Mouse (Mus musculus): ENCODE measurements around the gene Vax2.

Vax2 gene

GRCm38 (mm10) chr6:83711067-83711675, at the start of gene Vax2:
Gene Vax2, plus strand, starts transcription at chr6:83711264.
- in situ Hi-C loops (cut with MseI, MboI): no loop called here

DNA sequence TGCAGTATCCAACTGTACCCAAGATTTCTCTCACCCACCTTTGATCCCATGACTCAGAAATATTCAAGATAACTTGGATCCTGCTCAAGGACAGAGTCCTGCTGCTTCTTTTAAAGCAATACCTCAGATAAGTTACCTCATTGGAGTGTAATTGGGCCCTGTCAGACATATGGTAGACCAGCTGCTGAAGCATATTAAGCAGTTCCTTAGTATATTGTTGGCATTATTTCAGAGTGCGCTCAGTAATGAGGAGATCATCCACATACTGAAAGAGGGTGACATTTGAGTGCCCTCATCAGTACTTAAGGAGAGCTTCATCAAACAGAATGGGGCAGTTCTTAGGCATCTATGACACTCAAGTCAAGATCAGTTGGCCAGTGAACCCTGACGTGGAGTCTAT, 46.1 kb upstream of the Vax2 start:
- in situ Hi-C loops (cut with MseI, MboI): no loop called here

DNA sequence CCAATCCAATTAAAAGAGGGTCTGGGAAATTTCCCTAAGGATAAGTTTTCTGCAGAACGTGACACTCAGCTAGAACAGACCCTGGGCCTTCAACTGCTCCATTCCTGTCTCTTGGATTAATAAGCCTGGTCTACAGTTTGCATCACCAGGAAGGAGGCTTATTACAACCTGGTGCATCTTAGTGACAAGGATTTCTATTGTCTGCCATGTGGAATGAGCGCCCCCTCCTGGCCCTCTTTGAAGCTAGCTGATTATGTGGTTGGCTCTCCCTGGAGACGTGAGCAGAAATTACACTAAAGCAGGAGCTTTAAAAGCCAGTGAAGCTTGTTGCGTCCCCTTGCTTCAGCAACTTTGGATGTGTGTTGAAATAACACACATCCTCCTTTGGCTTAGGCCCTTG, 37.7 kb upstream of the Vax2 start:
- in situ Hi-C loops (cut with MseI, MboI): loop anchor here in 1 of 2 experiments (5.0 kb wide), 1 partner anchor 76 kb away; no protein-coding TSS in a partner anchor

DNA sequence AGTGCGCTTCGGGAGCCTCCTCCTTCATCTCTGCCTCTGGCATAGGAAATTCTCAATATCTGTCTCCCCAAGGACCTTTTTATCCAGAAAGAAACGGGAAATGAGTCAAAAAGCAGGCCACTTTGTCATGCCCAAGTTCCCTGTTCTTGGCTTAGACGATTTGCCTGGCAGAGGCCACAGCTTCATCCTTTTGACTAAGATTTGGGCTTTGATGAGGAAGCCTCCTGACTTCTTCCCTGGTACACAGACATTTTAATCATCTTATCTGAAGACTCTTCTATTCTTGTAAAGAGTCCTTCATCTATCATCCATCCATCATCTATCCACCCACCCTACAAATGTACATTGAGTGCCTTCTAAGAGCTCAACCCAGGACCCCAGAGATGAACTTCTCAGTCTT, 33.3 kb upstream of the Vax2 start, which contains the start of gene Cd207:
Cd207 (minus strand) TSS at position 101 of the 400 bp plus-strand sequence.
- in situ Hi-C loops (cut with MseI, MboI): no loop called here

DNA sequence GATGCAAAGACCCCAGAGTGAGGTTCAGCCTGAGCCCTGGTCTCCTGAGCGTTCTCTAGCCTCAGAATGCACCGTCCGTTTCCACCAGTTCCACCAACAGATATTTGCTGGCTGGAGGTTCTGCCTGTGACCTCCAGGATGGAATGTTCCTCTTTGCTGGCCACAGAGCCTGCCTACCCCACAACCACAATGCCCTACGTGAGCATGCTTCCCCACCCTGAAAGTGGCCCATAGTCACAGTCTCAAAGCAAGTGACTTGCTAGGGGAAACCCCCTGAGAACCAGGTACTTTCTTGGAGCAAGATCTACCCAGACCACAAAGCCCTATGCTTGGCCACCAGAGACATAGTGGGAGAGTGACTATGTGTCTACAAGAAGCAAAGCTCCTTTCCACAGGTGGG, 21.7 kb upstream of the Vax2 start:
- in situ Hi-C loops (cut with MseI, MboI): loop anchor here in 1 of 2 experiments (5.0 kb wide), 1 partner anchor 48 kb away; no protein-coding TSS in a partner anchor

DNA sequence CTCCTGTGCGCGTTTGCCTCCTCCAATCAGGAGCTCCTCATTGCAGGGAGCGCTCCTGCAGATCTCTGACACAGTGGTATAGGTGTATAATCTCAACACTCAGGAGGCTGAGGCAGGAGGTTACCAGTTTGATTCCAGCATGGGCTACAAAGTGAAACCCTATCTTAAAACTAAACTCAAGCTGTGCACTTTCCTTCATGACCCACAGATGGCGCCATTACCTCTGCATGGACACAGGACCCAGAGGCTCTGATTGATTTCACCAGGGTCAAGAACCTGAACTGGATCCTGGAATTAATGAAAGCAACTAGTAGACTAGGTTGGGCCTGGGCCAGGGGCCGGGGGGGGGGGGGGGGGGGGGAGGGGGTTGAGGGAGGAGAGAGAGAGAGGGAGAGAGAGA, 20.8 kb upstream of the Vax2 start:
- in situ Hi-C loops (cut with MseI, MboI): loop anchor here in 1 of 2 experiments (5.0 kb wide), 1 partner anchor 42 kb away; no protein-coding TSS in a partner anchor

DNA sequence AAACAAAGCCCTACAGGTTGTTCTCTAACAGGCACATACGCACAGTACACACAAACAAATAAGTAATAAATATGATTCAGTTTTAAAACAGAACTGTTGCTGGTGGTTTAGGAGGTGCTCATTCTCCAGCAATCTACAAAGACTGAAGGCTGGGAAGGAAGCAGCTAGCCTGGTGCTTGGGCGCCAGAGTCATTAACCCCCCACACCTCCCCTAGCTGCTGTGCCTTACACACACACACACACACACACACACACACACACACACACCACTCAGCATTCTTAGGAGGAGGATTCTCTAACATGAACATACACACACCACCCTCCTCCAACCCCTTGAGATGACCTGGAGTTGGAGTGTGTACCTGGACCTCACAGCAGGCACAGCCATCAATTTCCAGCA, 20.1 kb upstream of the Vax2 start:
- in situ Hi-C loops (cut with MseI, MboI): loop anchor here in 1 of 2 experiments (5.0 kb wide), 1 partner anchor 41 kb away; no protein-coding TSS in a partner anchor

DNA sequence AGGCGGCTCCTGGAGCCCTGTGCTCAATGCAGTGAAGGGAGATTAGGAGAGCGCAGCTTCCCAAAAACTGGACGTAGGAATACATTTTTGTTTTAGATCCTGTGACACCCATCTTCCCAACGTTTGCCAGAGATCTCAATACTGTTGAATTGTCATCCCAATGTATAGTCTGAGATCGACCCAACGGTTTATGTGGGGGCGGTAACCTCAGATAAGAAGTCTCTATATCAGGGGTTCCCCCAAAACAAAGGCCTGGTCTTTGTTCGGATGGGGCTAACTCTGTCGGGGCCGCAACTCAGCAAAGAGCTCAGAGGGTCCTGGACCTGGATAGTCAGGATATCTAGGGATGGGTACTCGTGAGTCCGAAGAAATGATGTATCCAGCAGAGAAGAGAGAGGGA, 18.1 kb upstream of the Vax2 start:
- in situ Hi-C loops (cut with MseI, MboI): loop anchor here in 1 of 2 experiments (5.0 kb wide), 1 partner anchor 39 kb away; no protein-coding TSS in a partner anchor

GRCm38 (mm10) chr6:83693835-83694234, 17.2 kb upstream of the Vax2 start:
- in situ Hi-C loops (cut with MseI, MboI): loop anchor here in 1 of 2 experiments (5.0 kb wide), 1 partner anchor 38 kb away; no protein-coding TSS in a partner anchor

DNA sequence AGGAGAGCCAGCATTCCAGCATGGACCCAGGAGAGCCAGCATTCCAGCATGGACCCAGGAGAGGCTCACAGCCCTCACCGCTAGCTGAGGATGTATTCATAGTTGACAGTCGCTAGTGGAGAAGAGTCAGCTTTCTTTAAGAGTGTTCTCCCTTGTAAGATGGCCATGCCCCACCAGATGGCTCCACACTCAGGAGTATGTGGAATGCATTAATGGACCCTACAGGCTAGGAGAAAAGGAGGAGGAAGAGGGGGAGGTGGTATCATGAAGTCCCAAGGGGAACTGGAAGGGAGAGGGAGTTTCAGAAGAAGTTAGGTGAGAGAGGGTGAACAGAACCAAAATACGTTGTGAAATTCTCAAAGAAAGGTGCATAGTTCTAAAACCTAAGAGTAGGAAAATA, 15.3 kb upstream of the Vax2 start:
- in situ Hi-C loops (cut with MseI, MboI): no loop called here

DNA sequence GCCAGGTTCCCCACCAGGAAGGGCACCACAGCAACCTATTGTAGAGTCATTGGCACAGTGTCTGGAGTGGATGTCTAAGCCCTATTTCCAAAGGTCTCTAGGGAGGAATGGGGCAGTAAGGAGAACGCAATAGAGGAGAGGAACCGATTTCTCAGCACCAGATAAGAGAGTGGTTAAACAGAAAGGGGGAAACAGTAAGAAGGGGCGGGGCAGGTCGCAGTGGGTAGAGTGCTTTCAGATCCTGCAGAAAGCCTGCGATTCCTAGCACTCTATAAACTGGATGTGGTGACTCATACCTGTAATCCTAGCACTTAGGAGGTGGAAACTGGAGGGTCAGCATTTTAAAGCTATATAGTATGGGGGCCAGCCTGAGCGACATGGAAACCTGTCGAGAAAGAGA, 14.4 kb upstream of the Vax2 start:
- in situ Hi-C loops (cut with MseI, MboI): no loop called here

GRCm38 (mm10) chr6:83697932-83698331, 13.1 kb upstream of the Vax2 start:
- in situ Hi-C loops (cut with MseI, MboI): no loop called here

DNA sequence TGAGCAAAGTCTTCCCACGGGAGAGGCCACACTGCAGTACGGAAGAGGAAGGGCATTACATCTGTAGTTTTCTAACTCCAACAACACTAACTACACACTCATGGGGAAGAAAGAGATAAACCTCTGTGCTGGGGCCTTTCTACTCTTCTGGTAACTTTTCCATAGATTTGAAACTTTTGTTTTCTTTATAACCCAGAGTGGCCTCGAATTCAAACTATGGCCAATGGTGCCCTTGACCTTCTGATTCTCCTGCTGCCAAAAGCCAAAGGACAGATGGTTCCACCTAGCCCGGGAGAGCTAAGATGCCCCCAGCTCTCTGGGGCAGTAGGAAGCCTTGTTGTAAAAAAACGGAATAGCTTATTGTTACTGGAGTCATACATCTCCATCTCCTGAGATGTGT, 11.1 kb upstream of the Vax2 start:
- in situ Hi-C loops (cut with MseI, MboI): no loop called here

DNA sequence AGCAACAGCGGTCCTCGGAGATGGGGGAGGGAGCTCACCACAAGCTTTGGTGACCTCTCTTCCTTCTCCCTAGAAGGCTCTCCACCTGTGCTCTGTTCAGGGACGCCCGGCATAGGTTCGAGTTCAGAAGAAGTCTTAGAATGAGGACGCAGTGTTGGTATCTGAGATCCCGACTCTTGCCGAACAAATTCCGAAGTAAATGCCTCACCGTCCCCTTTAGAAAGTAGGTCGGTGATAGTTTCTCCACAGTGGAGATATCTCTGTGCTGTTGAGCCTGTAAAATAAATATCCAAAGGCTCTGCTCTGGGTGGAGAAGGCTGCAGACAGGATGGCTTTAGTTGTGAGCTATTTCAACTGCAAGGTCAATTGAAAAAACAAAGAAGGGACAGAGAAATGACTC, 10.1 kb upstream of the Vax2 start:
- in situ Hi-C loops (cut with MseI, MboI): no loop called here

DNA sequence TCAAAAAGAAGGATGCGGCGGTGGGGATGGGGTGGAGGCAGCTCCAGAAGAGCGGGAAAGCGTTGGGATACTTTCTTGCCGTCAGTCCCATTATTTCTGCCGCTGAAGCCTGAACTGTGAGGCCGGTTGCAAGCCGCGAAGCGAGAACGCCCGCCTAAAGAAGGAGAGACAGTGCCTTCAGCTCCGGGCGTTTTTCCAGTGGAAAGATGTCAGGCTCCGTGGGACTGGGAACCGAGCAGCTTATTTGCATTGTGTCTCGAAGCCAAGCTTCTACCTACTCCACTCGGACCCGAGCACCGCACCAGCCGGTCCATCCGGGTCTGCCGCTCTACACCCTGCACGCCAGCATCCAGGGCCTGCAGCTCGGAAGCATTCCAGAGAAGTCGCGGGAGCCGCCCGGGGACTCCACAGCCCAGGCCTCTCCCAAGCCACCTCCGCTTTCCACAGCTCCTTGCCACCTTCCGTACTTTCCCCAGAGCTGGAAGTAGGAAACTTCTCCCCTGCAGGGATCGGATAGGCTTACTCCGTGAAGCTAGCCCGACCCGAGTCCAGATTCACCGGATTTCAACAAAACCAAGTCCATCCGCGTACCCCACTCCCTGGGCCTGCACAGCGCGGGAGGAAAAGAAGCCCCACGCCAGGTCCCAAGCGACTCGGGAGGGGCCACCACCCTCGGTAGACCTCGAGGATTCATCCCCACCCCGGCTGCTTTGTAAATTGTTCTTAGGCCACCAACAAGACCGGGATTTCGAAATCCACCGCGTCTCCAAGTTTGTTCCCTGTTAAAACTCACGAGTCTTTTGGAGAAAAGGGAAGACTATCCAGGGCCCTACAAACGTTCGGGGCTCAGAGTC, 8.7 kb upstream of the Vax2 start:
- in situ Hi-C loops (cut with MseI, MboI): no loop called here

GRCm38 (mm10) chr6:83703000-83703721, 7.9 kb upstream of the Vax2 start:
- in situ Hi-C loops (cut with MseI, MboI): no loop called here

DNA sequence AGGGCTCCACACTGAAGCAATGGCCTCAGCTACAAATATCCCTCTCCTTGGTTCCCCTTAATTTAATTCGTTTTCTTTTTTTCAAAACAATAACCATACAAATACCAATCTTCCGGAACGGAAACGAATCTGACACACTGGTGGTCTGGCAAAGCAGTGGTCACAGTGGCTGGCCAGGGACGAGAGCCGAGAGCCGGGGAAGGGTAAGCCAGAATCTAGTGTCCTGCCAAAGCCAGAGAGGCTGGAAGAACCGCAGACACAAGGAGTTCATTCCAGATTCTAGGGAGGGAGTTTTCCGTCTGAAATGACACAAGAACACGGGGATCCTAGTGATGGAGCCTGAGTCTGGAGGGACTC, 7.4 kb upstream of the Vax2 start:
- in situ Hi-C loops (cut with MseI, MboI): no loop called here

DNA sequence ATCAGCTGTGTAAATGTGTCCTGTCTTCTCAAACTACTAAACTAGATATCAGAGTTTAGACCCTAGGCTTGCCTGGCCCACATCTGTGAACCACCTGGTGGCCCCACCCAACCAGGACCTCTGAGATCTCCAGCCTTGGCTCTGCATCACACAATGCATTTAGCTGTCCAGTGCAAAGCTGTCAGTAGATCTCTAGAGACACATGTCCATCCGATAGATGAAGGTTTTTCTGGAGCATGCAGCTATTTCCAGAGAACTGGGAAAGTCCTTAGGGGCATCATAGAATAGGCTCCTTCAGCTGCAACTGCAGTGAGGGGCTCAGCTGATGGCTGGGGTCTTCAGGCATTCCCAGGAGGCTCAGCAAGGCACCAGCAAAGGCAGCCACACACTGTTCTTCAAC, 6.8 kb upstream of the Vax2 start:
- in situ Hi-C loops (cut with MseI, MboI): no loop called here

DNA sequence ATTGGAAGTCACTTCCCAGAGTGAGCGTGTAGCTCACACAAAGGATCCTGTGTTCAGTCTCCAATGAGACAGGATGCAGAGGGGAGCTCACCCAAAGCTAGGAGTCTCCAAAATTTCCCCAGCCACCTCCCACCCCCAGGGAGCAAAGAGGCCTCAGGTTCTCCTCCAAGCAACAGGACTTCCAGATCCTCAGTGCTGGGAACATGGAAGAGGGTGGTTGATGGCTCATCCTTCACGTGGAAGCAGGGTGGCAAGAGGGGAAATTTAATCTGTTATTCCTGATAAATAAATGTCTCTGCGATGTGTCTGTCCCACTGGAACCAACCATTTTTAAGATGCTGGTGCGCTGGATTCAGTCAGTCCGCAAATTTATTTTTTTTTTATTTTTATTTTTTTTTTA, 6.4 kb upstream of the Vax2 start:
- in situ Hi-C loops (cut with MseI, MboI): no loop called here

DNA sequence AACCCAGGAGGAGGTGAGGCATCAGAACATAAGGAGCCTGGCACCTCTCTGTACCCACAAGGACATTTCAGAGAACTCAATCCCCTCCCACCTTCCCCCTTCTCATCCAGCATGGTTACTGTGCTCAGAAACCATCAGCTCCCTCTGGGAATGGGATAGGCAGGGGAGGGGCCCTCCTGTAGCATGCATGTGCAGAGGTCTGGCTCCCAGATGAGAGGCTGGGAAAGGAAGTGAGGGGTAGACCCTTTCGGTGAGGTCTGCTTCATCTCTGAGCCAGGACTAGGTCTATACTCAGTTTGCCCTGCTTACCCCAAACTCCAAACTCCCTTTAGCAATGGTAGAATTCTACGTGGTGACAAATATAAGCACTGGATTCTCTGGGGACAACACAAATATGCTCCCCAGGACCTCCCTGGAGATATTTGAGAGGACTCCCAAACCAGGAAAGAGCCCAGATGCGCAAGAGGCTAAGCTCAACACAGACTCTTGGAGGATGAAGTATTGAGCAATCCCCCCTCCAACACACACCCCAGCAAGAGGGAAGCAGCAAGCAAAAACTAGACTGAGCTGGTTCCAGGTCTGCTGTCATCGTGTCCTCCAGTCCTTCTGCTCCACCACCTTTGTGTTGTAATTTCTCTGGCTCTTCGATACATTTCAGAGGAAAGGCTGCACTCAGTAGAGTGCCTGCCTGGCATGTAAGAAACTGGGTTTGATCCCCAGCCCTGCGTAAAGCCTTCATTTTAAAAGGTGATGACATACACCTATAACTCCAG, 3.1 kb upstream of the Vax2 start:
- in situ Hi-C loops (cut with MseI, MboI): no loop called here

- in situ Hi-C loops (cut with MseI, MboI): no loop called here
Measured at GRCm38 (mm10) chr6:83710361-83711066, 550 bp upstream of the Vax2 start.
